Mouse (Mus musculus) heart, adult 2 months (tissue): ENCODE measurements around the gene Olfr315. TPM values are rescaled to one million over a fixed set of nuclear protein-coding genes. Genes with fewer than 3 reads are reported as not detected.

Experiments
- DNase-seq, 2 experiments: peaks; one replicate each; pipeline ENCODE4 v3.0.0; 2021
- H3K27ac ChIP-seq: fragments of 200-600 bp; 2 replicates; pipeline ENCODE4 v1.8.1; 2022
- H3K27me3 ChIP-seq: fragments of 200-500 bp; 2 replicates; pipeline ENCODE4 v1.6.1; 2012; ENCODE audit warnings: mild to moderate bottlenecking, low read length, inconsistent platforms, mixed read lengths; ENCODE audit not compliant: control insufficient read depth, insufficient read depth
- H3K36me3 ChIP-seq: fragments of 200-500 bp; 2 replicates; pipeline ENCODE4 v1.6.1; 2012; ENCODE audit warnings: low read length, inconsistent platforms; ENCODE audit not compliant: control insufficient read depth, insufficient read depth
- H3K4me1 ChIP-seq: fragments of 200-500 bp; 2 replicates; pipeline ENCODE4 v1.6.1; 2011; ENCODE audit warnings: low read length; ENCODE audit not compliant: control insufficient read depth, insufficient read depth
- H3K4me3 ChIP-seq: fragments of 200-600 bp; 2 replicates; pipeline ENCODE4 v1.8.1; 2022
- H3K79me2 ChIP-seq: fragments of 200-500 bp; replicated peaks from 2 replicates; pipeline ENCODE4 v1.6.1; 2012; ENCODE audit warnings: mild to moderate bottlenecking, inconsistent platforms, low read length, moderate library complexity, mixed read lengths; ENCODE audit not compliant: control insufficient read depth, insufficient read depth
- H3K9ac ChIP-seq: fragments of 200-500 bp; 2 replicates; pipeline ENCODE4 v1.6.1; 2012; ENCODE audit warnings: low read depth, mild to moderate bottlenecking, control low read depth, inconsistent platforms, low read length, mixed read lengths
- CTCF ChIP-seq: fragments of 200-600 bp; IDR thresholded peaks from 2 replicates; pipeline ENCODE4 v1.8.1; 2022; ENCODE audit warnings: antibody characterized with exemption, mild to moderate bottlenecking, moderate library complexity
- EP300 ChIP-seq: fragments of 200-500 bp; IDR thresholded peaks from 2 replicates; pipeline ENCODE4 v1.6.1; 2011; ENCODE audit warnings: low read depth, low read length, control low read depth; ENCODE audit not compliant: insufficient read depth
- POLR2A ChIP-seq: fragments of 200-500 bp; IDR thresholded peaks from 2 replicates; pipeline ENCODE4 v1.6.1; 2011; ENCODE audit warnings: mild to moderate bottlenecking, low read depth, low read length, control low read depth; ENCODE audit not compliant: insufficient read depth
- WGBS: fragments of 180-500 bp; shearing (Covaris S2); methylation state at CpG from one replicate; pipeline ENCODE4 v1.1.7; 2018; 5-methylcytosine and 5-hydroxymethylcytosine counted together
- intact Hi-C: fragments of 180-260 bp; cut with DNase I; formaldehyde crosslinking; loops from one replicate; pipeline ENCODE4 v1.15.1; 2025
- polyA plus RNA-seq: library from polyadenylated mRNA; depleted of rRNA; stranded (reverse); fragments of >200 nt; gene quantifications from 2 replicates; pipeline ENCODE4 v1.2.3, GENCODE M21; 2012
- total RNA-seq, 2 experiments: library from RNA; stranded (reverse); gene quantifications; 2 replicates each; pipeline ENCODE4 v1.2.3; 2021

Gene Olfr315
- total and polyA plus RNA-seq, 3 experiments, result not detected

- Histone ChIP-seq H3K79me2 (no peaks in the 10 kb centered on the region), H3K9ac (no peak within 1 kb of the TSS), H3K4me3 (no peak within 1 kb of the TSS), H3K36me3 (no peaks in the 10 kb centered on the region), H3K27me3 (no peaks in the 10 kb centered on the region; the same call in 1 of the 2 replicates), H3K4me1 (no peaks in the 10 kb centered on the region), H3K27ac (no peak within 1 kb of the TSS)
- WGBS, result 77% methylated on average over 2 of the region's 2 CpGs
- TF ChIP-seq EP300, result no peak
- no peak for TF ChIP-seq CTCF
- no peak for TF ChIP-seq POLR2A
- intact Hi-C loops, result no loop called here
- DNase-seq, result no peak
These were observed 20.6 kb upstream of the Olfr315 start, which contains the start of gene Olfr316 for GRCm38 (mm10) chr11:58752434-58752833. Gene Olfr316 (plus strand): TSS chr11:58752734.

DNA sequence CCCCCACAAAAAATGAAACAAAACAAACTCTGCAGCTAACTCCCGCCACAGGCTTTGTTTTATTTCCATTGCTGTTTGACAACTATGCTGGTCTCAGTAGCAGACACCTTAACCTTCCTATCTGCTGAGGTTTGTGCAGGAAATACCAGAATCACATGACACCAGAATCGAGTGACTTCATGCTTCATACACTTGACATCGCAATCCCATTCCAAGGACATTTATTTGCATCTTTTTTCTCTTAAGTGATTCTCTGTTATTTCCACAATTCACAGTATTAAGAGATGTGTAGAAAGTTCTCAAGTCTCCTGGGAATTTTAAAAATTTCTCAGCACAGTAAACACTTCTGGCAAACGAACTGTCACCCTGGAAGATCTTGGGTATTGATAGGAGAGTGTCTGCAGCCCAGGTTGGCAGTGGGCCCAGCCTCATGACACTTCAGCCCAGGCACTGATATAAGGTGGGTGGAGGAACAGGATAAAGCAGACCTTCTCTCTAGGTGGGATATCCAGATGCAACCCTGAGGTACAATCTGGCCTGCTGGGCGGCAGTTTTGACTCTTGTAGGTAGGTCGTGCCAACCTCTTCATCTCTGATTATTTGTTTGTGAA is 9.6 kb downstream of the Olfr315 start, which contains the start of gene Olfr314:
Gene Olfr314, plus strand, starts transcription at position 473 of the 610 bp plus-strand sequence.
- no peak within 1 kb of the TSS for H3K4me3 ChIP-seq
- H3K9ac ChIP-seq, result no peak within 1 kb of the TSS
- TF ChIP-seq CTCF, result no peak
- TF ChIP-seq POLR2A, result no peak
- TF ChIP-seq EP300, result no peak
- no peak for DNase-seq
- WGBS, result 41% methylated on average over 6 of the region's 6 CpGs
- H3K36me3 ChIP-seq, result no peaks in the 10 kb centered on the region
- no peak within 1 kb of the TSS for H3K27ac ChIP-seq
- intact Hi-C loops, result no loop called here
- H3K79me2 ChIP-seq, result no peaks in the 10 kb centered on the region
- H3K27me3 ChIP-seq, result no peaks in the 10 kb centered on the region
- no peaks in the 10 kb centered on the region for H3K4me1 ChIP-seq

GRCm38 (mm10) chr11:58784182-58784581 is 11.2 kb downstream of the Olfr315 start:
- Histone ChIP-seq H3K4me1 (no peaks in the 10 kb centered on the region), H3K79me2 (no peaks in the 10 kb centered on the region), H3K36me3 (no peaks in the 10 kb centered on the region), H3K27ac (no peak overlapping the region), H3K4me3 (no peak overlapping the region), H3K9ac (no peak overlapping the region), H3K27me3 (no peaks in the 10 kb centered on the region)
- intact Hi-C loops, result no loop called here
- TF ChIP-seq POLR2A (no peak), EP300 (no peak), CTCF (no peak)
- WGBS, result 76% methylated on average over 2 of the region's 2 CpGs
- DNase-seq, result no peak

DNA sequence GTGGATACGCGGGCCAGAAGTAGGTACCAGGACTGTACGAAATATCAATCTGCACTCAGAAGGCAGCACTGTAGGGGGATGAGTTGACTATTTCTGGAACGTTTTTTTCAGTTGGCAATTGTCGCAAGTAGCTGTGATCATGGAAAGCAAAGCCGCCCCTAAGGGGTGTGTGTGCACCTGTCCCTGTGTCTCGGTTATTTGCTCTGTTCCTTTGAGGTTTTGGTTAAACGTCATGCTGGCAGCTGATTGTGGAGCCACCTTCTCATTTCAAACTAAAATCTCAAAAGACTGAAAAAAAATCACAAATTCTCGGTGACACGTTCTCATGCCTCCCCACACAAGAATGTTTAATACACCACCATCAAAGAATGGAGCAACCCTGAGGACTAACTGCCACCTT is 14.7 kb downstream of the Olfr315 start:
- TF ChIP-seq POLR2A, result no peak
- TF ChIP-seq EP300, result no peak
- TF ChIP-seq CTCF, result no peak
- 83% methylated on average over 10 of the region's 10 CpGs for WGBS
- no peaks in the 10 kb centered on the region for H3K27me3 ChIP-seq
- intact Hi-C loops, result no loop called here
- no peak overlapping the region for H3K4me3 ChIP-seq
- no peaks in the 10 kb centered on the region for H3K79me2 ChIP-seq
- H3K9ac ChIP-seq, result no peak overlapping the region
- H3K36me3 ChIP-seq, result no peaks in the 10 kb centered on the region
- H3K27ac ChIP-seq, result no peak overlapping the region
- no peaks in the 10 kb centered on the region for H3K4me1 ChIP-seq
- no peak for DNase-seq

- H3K27me3 ChIP-seq, result no peaks in the 10 kb centered on the region
- no peak overlapping the region for H3K27ac ChIP-seq
- H3K4me3 ChIP-seq, result no peak overlapping the region
- TF ChIP-seq CTCF, result no peak
- no peak for TF ChIP-seq EP300
- TF ChIP-seq POLR2A, result no peak
- H3K4me1 ChIP-seq, result no peaks in the 10 kb centered on the region
- no peak overlapping the region for H3K9ac ChIP-seq
- DNase-seq, result no peak
- H3K36me3 ChIP-seq, result no peaks in the 10 kb centered on the region
- 66% methylated on average over 8 of the region's 8 CpGs for WGBS
- intact Hi-C loops, result no loop called here
- no peaks in the 10 kb centered on the region for H3K79me2 ChIP-seq
These were observed 15.4 kb downstream of the Olfr315 start for GRCm38 (mm10) chr11:58788346-58788745.

DNA sequence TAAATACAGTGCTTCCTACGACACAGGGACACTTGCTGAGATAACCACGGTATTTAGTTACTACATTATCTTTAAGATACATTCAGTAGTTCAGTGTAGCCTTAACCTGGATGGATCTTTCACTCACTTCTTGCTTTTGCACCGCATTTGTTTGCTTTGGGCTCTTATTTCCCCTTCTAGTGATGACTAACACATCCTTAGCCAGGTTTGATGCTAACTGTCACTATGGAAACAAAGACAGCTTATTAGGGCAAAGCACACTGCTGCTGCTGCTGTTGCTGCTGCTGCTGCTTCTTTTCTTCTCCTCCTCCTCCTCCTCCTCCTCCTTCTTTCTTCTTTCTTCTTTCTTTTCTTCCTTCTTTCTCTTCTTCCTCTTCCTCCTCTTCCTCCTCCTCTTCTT is 16.5 kb downstream of the Olfr315 start:
- no peaks in the 10 kb centered on the region for H3K27me3 ChIP-seq
- no peaks in the 10 kb centered on the region for H3K36me3 ChIP-seq
- no peak overlapping the region for H3K9ac ChIP-seq
- H3K4me3 ChIP-seq, result no peak overlapping the region
- 21% methylated on average over 3 of the region's 3 CpGs for WGBS
- intact Hi-C loops, result no loop called here
- no peak for TF ChIP-seq POLR2A
- TF ChIP-seq EP300, result no peak
- TF ChIP-seq CTCF, result no peak
- H3K4me1 ChIP-seq, result no peaks in the 10 kb centered on the region
- no peak for DNase-seq
- H3K27ac ChIP-seq, result no peak overlapping the region
- H3K79me2 ChIP-seq, result no peaks in the 10 kb centered on the region

DNA sequence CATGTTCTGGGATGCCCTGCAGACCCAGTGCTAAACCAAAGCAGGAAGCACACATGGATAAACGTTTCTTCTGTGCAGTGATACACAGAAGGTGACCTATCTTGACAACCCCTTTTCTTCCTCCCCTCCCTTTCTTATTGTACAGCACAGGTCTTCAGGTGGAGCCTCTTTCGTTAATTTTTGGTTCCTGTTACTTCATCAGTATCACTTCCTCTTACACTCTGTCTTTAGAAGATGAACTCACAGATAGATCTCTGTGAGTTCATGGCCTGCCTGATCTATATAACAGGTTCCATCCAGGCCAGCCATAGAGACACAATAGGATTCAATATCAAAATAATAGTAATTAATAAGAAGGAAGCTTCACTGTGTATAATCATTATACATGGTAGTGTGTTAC is 17.1 kb downstream of the Olfr315 start:
- TF ChIP-seq EP300, result no peak
- no peak for TF ChIP-seq CTCF
- TF ChIP-seq POLR2A, result no peak
- Histone ChIP-seq H3K27me3 (no peaks in the 10 kb centered on the region), H3K4me1 (no peaks in the 10 kb centered on the region), H3K36me3 (no peaks in the 10 kb centered on the region), H3K27ac (no peak overlapping the region), H3K4me3 (no peak overlapping the region), H3K9ac (no peak overlapping the region), H3K79me2 (no peaks in the 10 kb centered on the region)
- WGBS, result 34% methylated on average over 2 of the region's 2 CpGs
- intact Hi-C loops, result no loop called here
- no peak for DNase-seq
